Mouse (Mus musculus) layer of hippocampus, adult 18-20 months (tissue): ENCODE data around the gene Tmem102. TPM values are rescaled to one million over a fixed set of nuclear protein-coding genes. Genes with fewer than 3 reads are reported as not detected.

Experiments used
- DNase-seq, 2 experiments: peaks; one replicate each; pipeline ENCODE4 v3.0.0; 2022; ENCODE audit warnings: low spot score in 2 of 2
- total RNA-seq, 2 experiments: library from RNA; stranded (reverse); gene quantifications; 2 replicates each; pipeline ENCODE4 v1.2.3; 2021

Gene Tmem102
- total RNA-seq, 2 experiments from 2014 or later = not detected

- no peak for DNase-seq
Measured at GRCm38 (mm10) chr11:69791420-69791819, 14.0 kb downstream of the Tmem102 start.

GRCm38 (mm10) chr11:69789431-69789830 lies 16.0 kb downstream of the Tmem102 start:
- no peak for DNase-seq

GRCm38 (mm10) chr11:69787306-69787705 lies 18.1 kb downstream of the Tmem102 start:
- no peak for DNase-seq

GRCm38 (mm10) chr11:69784793-69785272 lies 20.6 kb downstream of the Tmem102 start:
- no peak for DNase-seq

GRCm38 (mm10) chr11:69781828-69782227 lies 23.6 kb downstream of the Tmem102 start:
- DNase-seq = no peak

GRCm38 (mm10) chr11:69778985-69779384 lies 26.4 kb downstream of the Tmem102 start:
- DNase-seq = no peak

- no peak for DNase-seq
Measured at GRCm38 (mm10) chr11:69778258-69778982, 27.0 kb downstream of the Tmem102 start.

- no peak for DNase-seq
Measured at GRCm38 (mm10) chr11:69777504-69778257, 27.7 kb downstream of the Tmem102 start.

- DNase-seq = no peak
Measured at GRCm38 (mm10) chr11:69776488-69776887, 28.9 kb downstream of the Tmem102 start.

GRCm38 (mm10) chr11:69775716-69776115 lies 29.7 kb downstream of the Tmem102 start:
- DNase-seq = no peak

- DNase-seq = no peak
Measured at GRCm38 (mm10) chr11:69774961-69775360, 30.5 kb downstream of the Tmem102 start.

- DNase-seq = no peak
Measured at GRCm38 (mm10) chr11:69767625-69767909, 37.9 kb downstream of the Tmem102 start.

- no peak for DNase-seq
Measured at GRCm38 (mm10) chr11:69766872-69767624, 38.4 kb downstream of the Tmem102 start.

GRCm38 (mm10) chr11:69766126-69766609 lies 39.3 kb downstream of the Tmem102 start:
- peak; percentile 65 to 78 for DNase-seq

- DNase-seq = no peak
Measured at GRCm38 (mm10) chr11:69765221-69766125, 40.0 kb downstream of the Tmem102 start, which contains the start of gene Zbtb4. TSS of gene Zbtb4 (plus strand) at chr11:69765912.

- DNase-seq = no peak
Measured at GRCm38 (mm10) chr11:69763551-69763950, 41.9 kb downstream of the Tmem102 start.

- no peak for DNase-seq
Measured at GRCm38 (mm10) chr11:69761868-69762267, 43.6 kb downstream of the Tmem102 start, which contains the start of gene Slc35g3. TSS of gene Slc35g3 (minus strand) at chr11:69761968.

- DNase-seq = no peak
Measured at GRCm38 (mm10) chr11:69760901-69761200, 44.6 kb downstream of the Tmem102 start.

GRCm38 (mm10) chr11:69760160-69760900 lies 45.1 kb downstream of the Tmem102 start:
- no peak for DNase-seq
